Mouse (Mus musculus): ENCODE results near the gene Fam186a. TPM values are rescaled to one million over a fixed set of nuclear protein-coding genes. Genes with fewer than 3 reads are reported as not detected.
"Not testable (repeated sequence)": the region's sequence is repeated elsewhere in the genome, so short reads cannot be mapped to it uniquely, and the experiment has no call there.

Fam186a gene
- polyA plus RNA-seq, 1 experiment = 0.01 TPM

- TF ChIP-seq POLR2A (IDR thresholded peaks at IDR 0.05; ENCODE audit: borderline replicate concordance, extremely low read depth, insufficient read depth, insufficient read length, poor library complexity, severe bottlenecking) (no peak), CTCF (IDR thresholded peaks at IDR 0.05; ENCODE audit: borderline replicate concordance, extremely low read depth, insufficient read depth, insufficient read length) (no peak)
- no peak for DNase-seq (ENCODE audit: low read depth)
Measured at GRCm38 (mm10) chr15:99891355-99891754, 75.5 kb downstream of the Fam186a start.

GRCm38 (mm10) chr15:99890412-99891236 lies 76.2 kb downstream of the Fam186a start:
- DNase-seq (ENCODE audit: low read depth) = no peak
- TF ChIP-seq CTCF (IDR thresholded peaks at IDR 0.05; ENCODE audit: borderline replicate concordance, extremely low read depth, insufficient read depth, insufficient read length) (no peak), POLR2A (IDR thresholded peaks at IDR 0.05; ENCODE audit: borderline replicate concordance, extremely low read depth, insufficient read depth, insufficient read length, poor library complexity, severe bottlenecking) (no peak)

GRCm38 (mm10) chr15:99889275-99889874 lies 77.5 kb downstream of the Fam186a start:
- TF ChIP-seq POLR2A (IDR thresholded peaks at IDR 0.05; ENCODE audit: borderline replicate concordance, extremely low read depth, insufficient read depth, insufficient read length, poor library complexity, severe bottlenecking) (no peak), CTCF (IDR thresholded peaks at IDR 0.05; ENCODE audit: borderline replicate concordance, extremely low read depth, insufficient read depth, insufficient read length) (no peak)
- peak; percentile 51 for DNase-seq (ENCODE audit: low read depth)

- DNase-seq (ENCODE audit: low read depth) = not testable (repeated sequence)
Measured at GRCm38 (mm10) chr15:99887130-99887529, 79.7 kb downstream of the Fam186a start.

- DNase-seq (ENCODE audit: low read depth) = no peak
- no peak for TF ChIP-seq CTCF (IDR thresholded peaks at IDR 0.05; ENCODE audit: borderline replicate concordance, extremely low read depth, insufficient read depth, insufficient read length)
- no peak for TF ChIP-seq POLR2A (IDR thresholded peaks at IDR 0.05; ENCODE audit: borderline replicate concordance, extremely low read depth, insufficient read depth, insufficient read length, poor library complexity, severe bottlenecking)
Measured at GRCm38 (mm10) chr15:99884038-99884437, 82.8 kb downstream of the Fam186a start.

- no peak for DNase-seq (ENCODE audit: low read depth)
- TF ChIP-seq CTCF (IDR thresholded peaks at IDR 0.05; ENCODE audit: borderline replicate concordance, extremely low read depth, insufficient read depth, insufficient read length) = no peak
- no peak for TF ChIP-seq POLR2A (IDR thresholded peaks at IDR 0.05; ENCODE audit: borderline replicate concordance, extremely low read depth, insufficient read depth, insufficient read length, poor library complexity, severe bottlenecking)
Measured at GRCm38 (mm10) chr15:99878541-99878940, 88.3 kb downstream of the Fam186a start.

GRCm38 (mm10) chr15:99875334-99875869 lies 91.5 kb downstream of the Fam186a start, which contains the start of gene Lima1:
Gene Lima1 (minus strand): TSS chr15:99875456.
- peak; percentile 94 for DNase-seq (ENCODE audit: low read depth)
- 0 out of 2 replicates have a peak, but pooled peaks have one; percentile 33 for TF ChIP-seq POLR2A (IDR thresholded peaks at IDR 0.05; ENCODE audit: borderline replicate concordance, extremely low read depth, insufficient read depth, insufficient read length, poor library complexity, severe bottlenecking)
- no peak for TF ChIP-seq CTCF (IDR thresholded peaks at IDR 0.05; ENCODE audit: borderline replicate concordance, extremely low read depth, insufficient read depth, insufficient read length)

GRCm38 (mm10) chr15:99874612-99875333 lies 92.1 kb downstream of the Fam186a start:
- no peak for TF ChIP-seq CTCF (IDR thresholded peaks at IDR 0.05; ENCODE audit: borderline replicate concordance, extremely low read depth, insufficient read depth, insufficient read length)
- TF ChIP-seq POLR2A (IDR thresholded peaks at IDR 0.05; ENCODE audit: borderline replicate concordance, extremely low read depth, insufficient read depth, insufficient read length, poor library complexity, severe bottlenecking) = no peak
- peak; percentile 46 for DNase-seq (ENCODE audit: low read depth)

GRCm38 (mm10) chr15:99872543-99872942 lies 94.3 kb downstream of the Fam186a start:
- DNase-seq (ENCODE audit: low read depth) = no peak
- TF ChIP-seq CTCF (IDR thresholded peaks at IDR 0.05; ENCODE audit: borderline replicate concordance, extremely low read depth, insufficient read depth, insufficient read length) = no peak

Other genes with a start within 250 kb of the Fam186a start
- gene Gpd1, start 249.5 kb downstream of the Fam186a start, polyA plus RNA-seq (2012; rRNA removed) = 3.4 and 4.5 TPM in 2 replicates
- 149 and 249 TPM in 2 replicates for gene Cox14, start 241.4 kb downstream of the Fam186a start, polyA plus RNA-seq (2012; rRNA removed)
- gene Cers5, start 194.2 kb downstream of the Fam186a start, polyA plus RNA-seq (2012; rRNA removed) = 61.1 and 69.4 TPM in 2 replicates
- 21.1 and 22.2 TPM in 2 replicates for gene Lima1, start 91.6 kb downstream of the Fam186a start, polyA plus RNA-seq (2012; rRNA removed)
- 31.1 and 31.5 TPM in 2 replicates for gene Larp4, start 3.0 kb upstream of the Fam186a start, polyA plus RNA-seq (2012; rRNA removed)
- gene Dip2b, start 71.6 kb upstream of the Fam186a start, polyA plus RNA-seq (2012; rRNA removed) = 25.5 and 33.7 TPM in 2 replicates

All from brain, embryonic 14.5 days (tissue).